Mouse (Mus musculus) hindbrain, embryonic 10.5 days (tissue): ENCODE measurements around the gene Pomt2. TPM values are rescaled to one million over a fixed set of nuclear protein-coding genes. Genes with fewer than 3 reads are reported as not detected.
"Not testable (repeated sequence)": the region's sequence is repeated elsewhere in the genome, so short reads cannot be mapped to it uniquely, and the experiment has no call there.

Source experiments
- DNase-seq: peaks from one replicate; pipeline ENCODE4 v3.0.0-alpha.2; 2017; ENCODE audit warnings: low spot score
- H3K27ac ChIP-seq: fragments of 300-500 bp; sonication (generic); 2 replicates; pipeline ENCODE4 v1.5.1; 2016; ENCODE audit warnings: mild to moderate bottlenecking, moderate library complexity
- H3K27me3 ChIP-seq: fragments of 300-500 bp; sonication (generic); 2 replicates; pipeline ENCODE4 v1.6.1; 2016; ENCODE audit warnings: mild to moderate bottlenecking; ENCODE audit not compliant: poor library complexity, insufficient read depth, severe bottlenecking
- H3K36me3 ChIP-seq: fragments of 300-500 bp; sonication (generic); 2 replicates; pipeline ENCODE4 v1.6.1; 2016; ENCODE audit warnings: mild to moderate bottlenecking, moderate library complexity
- H3K4me1 ChIP-seq: fragments of 300-500 bp; sonication (generic); replicated peaks from 2 replicates; pipeline ENCODE4 v1.6.1; 2016; ENCODE audit warnings: mild to moderate bottlenecking
- H3K4me3 ChIP-seq: fragments of 300-500 bp; sonication (generic); 2 replicates; pipeline ENCODE4 v1.5.1; 2016; ENCODE audit warnings: mild to moderate bottlenecking, moderate library complexity
- H3K9me3 ChIP-seq: fragments of 300-500 bp; sonication (generic); 2 replicates; pipeline ENCODE4 v1.6.1; 2016; ENCODE audit warnings: mild to moderate bottlenecking, moderate library complexity
- WGBS: fragments of 180-500 bp; shearing (Covaris S2); methylation state at CpG from one replicate; pipeline ENCODE4 v1.1.7; 2016; 5-methylcytosine and 5-hydroxymethylcytosine counted together
- polyA plus RNA-seq: library from polyadenylated mRNA; unstranded; fragments of >200 nt; fragmentation: Nextera tagmentation; extraction: Ambion mirVana; gene quantifications from 2 replicates; pipeline ENCODE4 v1.2.1, GENCODE M21; 2016

Pomt2 gene
- polyA plus RNA-seq, result 15.3 and 15.4 TPM in 2 replicates

GRCm38 (mm10) chr12:87147395-87148089 lies at the start of gene Pomt2:
Gene Pomt2, minus strand, starts transcription at chr12:87147968.
- Histone ChIP-seq H3K27ac (peak within 1 kb of the TSS; percentile 96), H3K4me3 (peak within 1 kb of the TSS; percentile 83), H3K9me3 (peaks cover 8% of the 10 kb centered on the region), H3K4me1 (peaks cover 16% of the 10 kb centered on the region), H3K36me3 (peaks cover 14% of the 10 kb centered on the region), H3K27me3 (no peaks in the 10 kb centered on the region)
- under 1% methylated on average over 61 of the region's 61 CpGs for WGBS
- peak; percentile 96 for DNase-seq

GRCm38 (mm10) chr12:87196310-87196709 lies 48.5 kb upstream of the Pomt2 start:
- H3K27me3 ChIP-seq, result no peaks in the 10 kb centered on the region
- H3K9me3 ChIP-seq, result no peaks in the 10 kb centered on the region
- no peak overlapping the region for H3K4me3 ChIP-seq
- DNase-seq, result no peak
- no peak overlapping the region for H3K27ac ChIP-seq
- H3K4me1 ChIP-seq, result peaks cover 25% of the 10 kb centered on the region
- H3K36me3 ChIP-seq, result no peaks in the 10 kb centered on the region

GRCm38 (mm10) chr12:87195069-87195468 lies 47.3 kb upstream of the Pomt2 start:
- no peaks in the 10 kb centered on the region for H3K36me3 ChIP-seq
- H3K9me3 ChIP-seq, result no peaks in the 10 kb centered on the region
- peaks cover 25% of the 10 kb centered on the region for H3K4me1 ChIP-seq
- H3K4me3 ChIP-seq, result no peak overlapping the region
- WGBS, result 90% methylated on average over 1 of the region's 1 CpGs
- H3K27ac ChIP-seq, result no peak overlapping the region
- no peaks in the 10 kb centered on the region for H3K27me3 ChIP-seq
- DNase-seq, result no peak

- peaks cover 9% of the 10 kb centered on the region; the same call in 1 of the 2 replicates for H3K4me1 ChIP-seq
- H3K9me3 ChIP-seq, result no peaks in the 10 kb centered on the region
- 91% methylated on average over 3 of the region's 3 CpGs for WGBS
These were observed 45.2 kb upstream of the Pomt2 start for GRCm38 (mm10) chr12:87193008-87193407.

GRCm38 (mm10) chr12:87177631-87178030 lies 29.9 kb upstream of the Pomt2 start:
- Histone ChIP-seq H3K36me3 (peaks cover 41% of the 10 kb centered on the region), H3K4me1 (no peaks in the 10 kb centered on the region), H3K27me3 (no peaks in the 10 kb centered on the region), H3K27ac (no peak overlapping the region), H3K4me3 (no peak overlapping the region), H3K9me3 (no peaks in the 10 kb centered on the region)
- 96% methylated on average over 4 of the region's 4 CpGs for WGBS
- DNase-seq, result no peak

More at GRCm38 (mm10) chr12:87193008-87193407, 45.2 kb upstream of the Pomt2 start:
- no peak overlapping the region for H3K27ac ChIP-seq
- H3K27me3 ChIP-seq, result no peaks in the 10 kb centered on the region
- peaks cover 3% of the 10 kb centered on the region; the same call in 1 of the 2 replicates for H3K36me3 ChIP-seq
- no peak for DNase-seq
- H3K4me3 ChIP-seq, result no peak overlapping the region

- H3K9me3 ChIP-seq, result no peaks in the 10 kb centered on the region
- H3K36me3 ChIP-seq, result peaks cover 59% of the 10 kb centered on the region
- H3K27ac ChIP-seq, result no peak overlapping the region
- no peak for DNase-seq
- no peak overlapping the region for H3K4me3 ChIP-seq
- 76% methylated on average over 4 of the region's 4 CpGs for WGBS
- H3K27me3 ChIP-seq, result no peaks in the 10 kb centered on the region
- H3K4me1 ChIP-seq, result no peaks in the 10 kb centered on the region
These were observed 27.6 kb upstream of the Pomt2 start for GRCm38 (mm10) chr12:87175194-87175946.

- no peak overlapping the region for H3K27ac ChIP-seq
- 87% methylated on average over 5 of the region's 5 CpGs for WGBS
- no peaks in the 10 kb centered on the region; the same call in 1 of the 2 replicates for H3K9me3 ChIP-seq
- no peak for DNase-seq
- H3K4me3 ChIP-seq, result no peak overlapping the region
- peaks cover 14% of the 10 kb centered on the region for H3K4me1 ChIP-seq
- H3K36me3 ChIP-seq, result peaks cover 37% of the 10 kb centered on the region
- H3K27me3 ChIP-seq, result no peaks in the 10 kb centered on the region
These were observed 13.0 kb upstream of the Pomt2 start for GRCm38 (mm10) chr12:87160815-87161214.

- 71% methylated on average over 1 of the region's 1 CpGs for WGBS
- Histone ChIP-seq H3K27ac (no peak overlapping the region), H3K9me3 (no peaks in the 10 kb centered on the region; the same call in 1 of the 2 replicates), H3K27me3 (no peaks in the 10 kb centered on the region), H3K36me3 (peaks cover 42% of the 10 kb centered on the region), H3K4me1 (peaks cover 14% of the 10 kb centered on the region), H3K4me3 (no peak overlapping the region)
- DNase-seq, result no peak
These were observed 12.5 kb upstream of the Pomt2 start for GRCm38 (mm10) chr12:87160310-87160709.

- Histone ChIP-seq H3K27me3 (no peaks in the 10 kb centered on the region), H3K27ac (no peak overlapping the region), H3K36me3 (peaks cover 25% of the 10 kb centered on the region), H3K4me3 (no peak overlapping the region), H3K9me3 (no peaks in the 10 kb centered on the region; the same call in 1 of the 2 replicates), H3K4me1 (peaks cover 14% of the 10 kb centered on the region)
- WGBS, result 73% methylated on average over 7 of the region's 7 CpGs
- no peak for DNase-seq
These were observed 10.3 kb upstream of the Pomt2 start for GRCm38 (mm10) chr12:87158099-87158498.

- no peaks in the 10 kb centered on the region for H3K27me3 ChIP-seq
- H3K27ac ChIP-seq, result no peak overlapping the region; the same call in 1 of the 2 replicates
- H3K4me1 ChIP-seq, result peaks cover 14% of the 10 kb centered on the region
- no peak for DNase-seq
- peaks cover 7% of the 10 kb centered on the region; the same call in 1 of the 2 replicates for H3K9me3 ChIP-seq
- WGBS, result 55% methylated on average over 4 of the region's 4 CpGs
- H3K4me3 ChIP-seq, result no peak overlapping the region
- peaks cover 32% of the 10 kb centered on the region for H3K36me3 ChIP-seq
These were observed 9.6 kb upstream of the Pomt2 start for GRCm38 (mm10) chr12:87157361-87157760.

GRCm38 (mm10) chr12:87154448-87154847 lies 6.7 kb upstream of the Pomt2 start:
- not testable (repeated sequence) for H3K4me3 ChIP-seq, H3K27me3 ChIP-seq, DNase-seq, H3K27ac ChIP-seq
- 95% methylated on average over 4 of the region's 4 CpGs for WGBS
- peaks cover 27% of the 10 kb centered on the region for H3K36me3 ChIP-seq
- H3K9me3 ChIP-seq, result peaks cover 11% of the 10 kb centered on the region
- peaks cover 14% of the 10 kb centered on the region for H3K4me1 ChIP-seq

GRCm38 (mm10) chr12:87149471-87149870 lies 1.7 kb upstream of the Pomt2 start:
- Histone ChIP-seq H3K4me1 (peaks cover 16% of the 10 kb centered on the region), H3K9me3 (peaks cover 13% of the 10 kb centered on the region), H3K27ac (no peak overlapping the region), H3K27me3 (no peaks in the 10 kb centered on the region), H3K4me3 (no peak overlapping the region), H3K36me3 (peaks cover 20% of the 10 kb centered on the region)
- WGBS, result 97% methylated on average over 5 of the region's 5 CpGs
- no peak for DNase-seq

- Histone ChIP-seq H3K36me3 (peaks cover 20% of the 10 kb centered on the region), H3K4me1 (peaks cover 16% of the 10 kb centered on the region), H3K27me3 (no peaks in the 10 kb centered on the region), H3K4me3 (peak overlapping the region; percentile 83), H3K9me3 (peaks cover 13% of the 10 kb centered on the region), H3K27ac (peak overlapping the region; percentile 96)
- 20% methylated on average over 15 of the region's 15 CpGs for WGBS
- no peak for DNase-seq
These were observed 368 bp upstream of the Pomt2 start for GRCm38 (mm10) chr12:87148136-87148535.
